Mouse (Mus musculus): Measurements from ENCODE around the gene Bcl11b. TPM values are rescaled to one million over a fixed set of nuclear protein-coding genes. Genes with fewer than 3 reads are reported as not detected.

Bcl11b gene
- polyA plus RNA-seq, 1 experiment from 2014 or later: 38.4 TPM

Other genes starting within 250 kb of the Bcl11b start
- 75.5 and 93.3 TPM in 2 replicates for gene Setd3, start 175.7 kb upstream of the Bcl11b start, polyA plus RNA-seq (2014; fragmentation: Nextera tagmentation; extraction: Ambion mirVana)
- gene Ccnk, start 176.0 kb upstream of the Bcl11b start, polyA plus RNA-seq (2014; fragmentation: Nextera tagmentation; extraction: Ambion mirVana): 6.0 and 7.4 TPM in 2 replicates

Measured in midbrain, embryonic 14.5 days (tissue).